Mouse (Mus musculus) gastrocnemius, adult 2 months (tissue): ENCODE measurements around the gene Cask. TPM values are rescaled to one million over a fixed set of nuclear protein-coding genes. Genes with fewer than 3 reads are reported as not detected.

Experiments
- DNase-seq: peaks from one replicate; pipeline ENCODE4 v3.0.0; 2022
- H3K27ac ChIP-seq: fragments of 200-600 bp; 2 replicates; pipeline ENCODE4 v1.8.1; 2022; ENCODE audit warnings: mild to moderate bottlenecking
- H3K4me3 ChIP-seq: fragments of 200-600 bp; 2 replicates; pipeline ENCODE4 v1.8.1; 2022; ENCODE audit warnings: mild to moderate bottlenecking, moderate library complexity
- CTCF ChIP-seq: fragments of 200-600 bp; IDR thresholded peaks from 2 replicates; pipeline ENCODE4 v1.8.1; 2022; ENCODE audit warnings: antibody characterized with exemption, mild to moderate bottlenecking, moderate library complexity
- intact Hi-C: fragments of 180-260 bp; cut with DNase I; formaldehyde crosslinking; loops from one replicate; pipeline ENCODE4 v1.15.1; 2025
- long read RNA-seq, 2 experiments: library from polyadenylated mRNA; stranded (forward); transcript quantifications; one replicate each; pipeline ENCODE4 v2.0.0; 2021
- total RNA-seq, 2 experiments: library from RNA; stranded (reverse); gene quantifications; 2 replicates each; pipeline ENCODE4 v1.2.3; 2021

The Cask gene
- 10 to 100 TPM; 11.0 to 14.7 TPM for total RNA-seq
- long read RNA-seq, experiment 1, full-length matches to known transcripts = 7 of 9 reads
- long read RNA-seq, experiment 1, partial matches to known transcripts = 1 of 9 reads
- long read RNA-seq, experiment 1, other reads (novel, unspliced or antisense) = 1 of 9 reads
- long read RNA-seq, experiment 2, full-length matches to known transcripts = 4 of 4 reads
- long read RNA-seq, experiment 2, partial matches to known transcripts = 0 of 4 reads
- long read RNA-seq, experiment 2, other reads (novel, unspliced or antisense) = 0 of 4 reads

GRCm38 (mm10) chrX:13851285-13851684, at the start of gene Cask:
Gene Cask (minus strand): TSS chrX:13851367.
- intact Hi-C loops = no loop called here
- no peak within 1 kb of the TSS for H3K27ac ChIP-seq
- DNase-seq = peak; percentile 18
- no peak for TF ChIP-seq CTCF
- H3K4me3 ChIP-seq = peak within 1 kb of the TSS; percentile 38

GRCm38 (mm10) chrX:13889976-13890375, 38.8 kb upstream of the Cask start:
- TF ChIP-seq CTCF = no peak
- intact Hi-C loops = no loop called here
- Histone ChIP-seq H3K4me3 (no peak overlapping the region), H3K27ac (no peak overlapping the region)
- no peak for DNase-seq

- H3K4me3 ChIP-seq = no peak overlapping the region
- H3K27ac ChIP-seq = no peak overlapping the region
- DNase-seq = no peak
- intact Hi-C loops = no loop called here
- TF ChIP-seq CTCF = no peak
Measured at GRCm38 (mm10) chrX:13884348-13884747, 33.2 kb upstream of the Cask start.

- TF ChIP-seq CTCF = no peak
- intact Hi-C loops = no loop called here
- DNase-seq = no peak
- Histone ChIP-seq H3K27ac (no peak overlapping the region), H3K4me3 (no peak overlapping the region)
Measured at GRCm38 (mm10) chrX:13881969-13882368, 30.8 kb upstream of the Cask start.

GRCm38 (mm10) chrX:13860145-13860544, 9.0 kb upstream of the Cask start:
- TF ChIP-seq CTCF = no peak
- Histone ChIP-seq H3K27ac (no peak overlapping the region), H3K4me3 (no peak overlapping the region)
- intact Hi-C loops = no loop called here
- no peak for DNase-seq

- no peak for TF ChIP-seq CTCF
- intact Hi-C loops = no loop called here
- Histone ChIP-seq H3K27ac (no peak overlapping the region), H3K4me3 (no peak overlapping the region)
- no peak for DNase-seq
Measured at GRCm38 (mm10) chrX:13859051-13859450, 7.9 kb upstream of the Cask start.

- DNase-seq = no peak
- Histone ChIP-seq H3K27ac (no peak overlapping the region), H3K4me3 (no peak overlapping the region)
- intact Hi-C loops = loop anchor here (5.0 kb wide), 1 partner anchor 141 kb away; no protein-coding TSS in a partner anchor
- TF ChIP-seq CTCF = no peak
Measured at GRCm38 (mm10) chrX:13848473-13848872, 2.7 kb downstream of the Cask start.

- TF ChIP-seq CTCF = no peak
- Histone ChIP-seq H3K27ac (peak overlapping the region; percentile 90), H3K4me3 (peak overlapping the region; percentile 87)
- DNase-seq = peak; percentile 14
- intact Hi-C loops = loop anchor here (5.0 kb wide), 1 partner anchor 140 kb away; no protein-coding TSS in a partner anchor
Measured at GRCm38 (mm10) chrX:13847502-13847851, 3.7 kb downstream of the Cask start.

- TF ChIP-seq CTCF = peak; percentile 37
- peak; percentile 95 for DNase-seq
- H3K27ac ChIP-seq = peak overlapping the region; percentile 90
- peak overlapping the region; percentile 87 for H3K4me3 ChIP-seq
- intact Hi-C loops = loop anchor here (5.0 kb wide), 1 partner anchor 140 kb away; no protein-coding TSS in a partner anchor
Measured at GRCm38 (mm10) chrX:13846653-13847501, 4.3 kb downstream of the Cask start.

- H3K27ac ChIP-seq = peak overlapping the region; percentile 90
- no peak for TF ChIP-seq CTCF
- peak overlapping the region; percentile 87 for H3K4me3 ChIP-seq
- intact Hi-C loops = loop anchor here (5.0 kb wide), 1 partner anchor 139 kb away; no protein-coding TSS in a partner anchor
- peak; percentile 55 for DNase-seq
Measured at GRCm38 (mm10) chrX:13845858-13846652, 5.1 kb downstream of the Cask start.

- intact Hi-C loops = loop anchor here (5.0 kb wide), 1 partner anchor 138 kb away; no protein-coding TSS in a partner anchor
- peak; percentile 12 for DNase-seq
- Histone ChIP-seq H3K27ac (peak overlapping the region; percentile 90), H3K4me3 (peak overlapping the region; percentile 87)
- no peak for TF ChIP-seq CTCF
Measured at GRCm38 (mm10) chrX:13845141-13845857, 5.9 kb downstream of the Cask start.

GRCm38 (mm10) chrX:13822792-13823191, 28.4 kb downstream of the Cask start:
- DNase-seq = no peak
- no peak for TF ChIP-seq CTCF
- no peak overlapping the region for H3K27ac ChIP-seq
- intact Hi-C loops = no loop called here
- no peak overlapping the region for H3K4me3 ChIP-seq
